Mouse (Mus musculus) embryonic facial prominence, embryonic 12.5 days (tissue): ENCODE data around the gene Hist1h2bj. TPM values are rescaled to one million over a fixed set of nuclear protein-coding genes. Genes with fewer than 3 reads are reported as not detected.
"Not testable (repeated sequence)": the region's sequence is repeated elsewhere in the genome, so short reads cannot be mapped to it uniquely, and the experiment has no call there.

Experiments
- ATAC-seq: fragments of 200-750 bp; cut with Nextera tagmentation; 2 replicates; pipeline ENCODE4 v1.8.0; 2017; ENCODE audit not compliant: insufficient number of reproducible peaks, insufficient read depth, low FRiP score, low TSS enrichment
- H3K27ac ChIP-seq: fragments of 300-500 bp; sonication (generic); 2 replicates; pipeline ENCODE4 v1.5.1; 2016; ENCODE audit warnings: mild to moderate bottlenecking
- H3K27me3 ChIP-seq: fragments of 300-500 bp; sonication (generic); 2 replicates; pipeline ENCODE4 v1.6.1; 2016; ENCODE audit warnings: mild to moderate bottlenecking, moderate library complexity
- H3K36me3 ChIP-seq: fragments of 300-500 bp; sonication (generic); 2 replicates; pipeline ENCODE4 v1.6.1; 2016; ENCODE audit warnings: mild to moderate bottlenecking
- H3K4me1 ChIP-seq: fragments of 300-500 bp; sonication (generic); 2 replicates; pipeline ENCODE4 v1.6.1; 2016
- H3K4me2 ChIP-seq: fragments of 300-500 bp; sonication (generic); replicated peaks from 2 replicates; pipeline ENCODE4 v1.6.1; 2016; ENCODE audit warnings: mild to moderate bottlenecking, moderate library complexity
- H3K4me3 ChIP-seq: fragments of 300-500 bp; sonication (generic); 2 replicates; pipeline ENCODE4 v1.5.1; 2016; ENCODE audit warnings: mild to moderate bottlenecking
- H3K9ac ChIP-seq: fragments of 300-500 bp; sonication (generic); 2 replicates; pipeline ENCODE4 v1.6.1; 2016; ENCODE audit warnings: mild to moderate bottlenecking, moderate library complexity
- H3K9me3 ChIP-seq: fragments of 300-500 bp; sonication (generic); 2 replicates; pipeline ENCODE4 v1.6.1; 2016; ENCODE audit warnings: mild to moderate bottlenecking, moderate library complexity
- WGBS: fragments of 180-500 bp; shearing (Covaris S2); methylation state at CpG from one replicate; pipeline ENCODE4 v1.1.7; 2016; 5-methylcytosine and 5-hydroxymethylcytosine counted together
- polyA plus RNA-seq: library from polyadenylated mRNA; unstranded; fragments of >200 nt; fragmentation: Nextera tagmentation; extraction: Ambion mirVana; gene quantifications from 2 replicates; pipeline ENCODE4 v1.2.1, GENCODE M21; 2016

Gene Hist1h2bj
- 15.2 and 17.7 TPM in 2 replicates for polyA plus RNA-seq

DNA sequence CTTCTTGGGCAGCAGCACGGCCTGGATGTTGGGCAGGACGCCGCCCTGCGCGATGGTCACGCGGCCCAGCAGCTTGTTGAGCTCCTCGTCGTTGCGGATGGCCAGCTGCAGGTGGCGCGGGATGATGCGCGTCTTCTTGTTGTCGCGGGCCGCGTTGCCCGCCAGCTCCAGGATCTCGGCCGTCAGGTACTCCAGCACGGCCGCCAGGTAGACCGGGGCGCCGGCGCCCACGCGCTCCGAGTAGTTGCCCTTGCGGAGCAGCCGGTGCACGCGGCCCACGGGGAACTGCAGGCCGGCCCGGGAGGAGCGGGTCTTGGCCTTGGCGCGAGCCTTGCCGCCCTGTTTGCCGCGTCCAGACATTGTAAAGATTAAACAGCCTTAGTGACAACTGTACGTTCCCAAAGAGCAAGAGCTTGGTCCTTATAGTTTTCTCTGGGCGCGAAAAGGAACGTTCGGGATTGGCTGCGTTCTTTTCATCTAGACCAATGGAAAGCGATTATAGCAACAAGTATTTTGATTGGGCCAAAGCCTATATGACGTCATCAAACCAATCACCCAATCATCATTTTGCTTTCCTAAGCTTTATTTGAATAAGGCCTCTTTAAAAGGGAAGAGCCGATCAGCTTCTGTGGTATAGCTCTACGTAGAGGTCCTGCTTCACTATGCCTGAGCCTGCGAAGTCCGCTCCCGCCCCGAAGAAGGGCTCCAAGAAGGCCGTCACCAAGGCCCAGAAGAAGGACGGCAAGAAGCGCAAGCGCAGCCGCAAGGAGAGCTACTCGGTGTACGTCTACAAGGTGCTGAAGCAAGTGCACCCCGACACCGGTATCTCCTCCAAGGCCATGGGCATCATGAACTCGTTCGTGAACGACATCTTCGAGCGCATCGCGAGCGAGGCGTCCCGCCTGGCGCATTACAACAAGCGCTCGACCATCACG lies at the start of gene Hist1h2bj, which contains the start of gene Hist1h2ag:
Gene Hist1h2bj (plus strand): TSS at position 647 of the 935 bp plus-strand sequence.
Gene Hist1h2ag (minus strand): TSS at position 377 of the 935 bp plus-strand sequence.
- 1% methylated on average over 41 of the region's 80 CpGs for WGBS
- Histone ChIP-seq H3K4me3 (peak within 1 kb of the TSS; percentile 39), H3K4me2 (peak within 1 kb of the TSS; percentile 77), H3K27ac (peak within 1 kb of the TSS; percentile 95), H3K9ac (peak within 1 kb of the TSS; percentile 61), H3K4me1 (peaks cover 13% of the 10 kb centered on the region; the same call in 1 of the 2 replicates)
- not testable (repeated sequence) for H3K36me3 ChIP-seq, H3K9me3 ChIP-seq, H3K27me3 ChIP-seq
- ATAC-seq, result peak; percentile 95

DNA sequence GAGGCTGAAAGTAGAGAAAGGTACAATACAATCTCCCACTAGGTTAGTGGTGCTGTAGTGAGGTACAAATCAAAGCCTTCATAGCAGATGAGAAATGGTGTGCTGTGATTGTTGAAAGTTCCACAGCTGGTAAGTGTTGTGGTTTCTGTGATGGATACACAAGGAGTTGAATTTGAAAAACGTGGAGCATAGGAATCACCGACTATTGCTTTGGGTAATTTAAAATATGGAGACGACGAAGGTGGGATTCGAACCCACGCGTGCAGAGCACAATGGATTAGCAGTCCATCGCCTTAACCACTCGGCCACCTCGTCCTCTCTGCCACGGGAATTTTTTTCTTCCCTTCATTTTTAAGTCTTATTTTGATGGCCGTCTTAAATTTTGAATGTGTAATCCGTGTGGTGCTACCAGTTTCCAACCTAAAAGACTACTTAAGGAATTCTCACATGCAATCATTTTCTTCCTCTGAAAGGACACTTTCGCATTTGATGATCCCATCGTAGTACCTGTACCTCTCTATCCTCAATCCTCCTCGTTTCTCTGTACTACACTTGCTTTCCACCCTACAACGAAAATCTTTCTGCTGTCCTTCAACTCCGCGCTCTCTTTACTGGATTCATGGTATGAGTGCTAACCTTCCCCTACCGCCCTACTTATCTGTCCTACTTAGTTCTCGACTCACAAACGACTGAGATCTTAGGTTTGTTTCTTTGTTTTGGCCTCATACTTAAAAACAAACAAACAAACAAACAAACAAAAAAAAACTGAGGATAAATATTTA lies 48.9 kb upstream of the Hist1h2bj start:
- H3K27me3 ChIP-seq, result peaks cover 43% of the 10 kb centered on the region
- WGBS, result under 1% methylated on average over 22 of the region's 22 CpGs
- H3K27ac ChIP-seq, result no peak overlapping the region
- H3K4me2 ChIP-seq, result no peak overlapping the region
- ATAC-seq, result no peak
- no peaks in the 10 kb centered on the region for H3K36me3 ChIP-seq
- H3K9me3 ChIP-seq, result no peaks in the 10 kb centered on the region
- no peak overlapping the region for H3K4me3 ChIP-seq
- peaks cover 3% of the 10 kb centered on the region; the same call in 1 of the 2 replicates for H3K4me1 ChIP-seq
- H3K9ac ChIP-seq, result no peak overlapping the region

DNA sequence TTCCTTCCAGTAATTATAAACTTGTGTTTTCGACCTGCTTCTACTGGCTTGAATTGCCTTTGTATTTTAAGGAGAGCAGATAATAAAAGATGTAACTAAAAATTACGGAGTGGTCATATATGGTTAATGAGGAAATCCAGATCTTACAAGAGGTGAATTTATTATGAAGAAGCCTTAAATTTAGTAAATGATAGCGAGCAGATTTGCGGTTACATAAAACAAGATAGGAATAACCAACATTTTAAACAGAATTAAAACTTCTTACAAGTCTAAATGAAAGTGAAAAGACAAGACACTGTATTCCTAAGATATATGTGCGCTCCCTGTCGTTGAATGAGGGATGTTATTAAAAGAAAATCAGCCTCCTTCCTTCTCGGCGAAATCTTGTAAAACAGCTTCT lies 48.1 kb upstream of the Hist1h2bj start:
- no peak for ATAC-seq
- no peak overlapping the region for H3K27ac ChIP-seq
- H3K9me3 ChIP-seq, result no peaks in the 10 kb centered on the region
- WGBS, result 3% methylated on average over 8 of the region's 8 CpGs
- H3K4me2 ChIP-seq, result peak overlapping the region; percentile 50
- H3K36me3 ChIP-seq, result no peaks in the 10 kb centered on the region
- H3K9ac ChIP-seq, result no peak overlapping the region
- H3K27me3 ChIP-seq, result peaks cover 50% of the 10 kb centered on the region
- H3K4me1 ChIP-seq, result peaks cover 3% of the 10 kb centered on the region; the same call in 1 of the 2 replicates
- peak overlapping the region; percentile 30 for H3K4me3 ChIP-seq

DNA sequence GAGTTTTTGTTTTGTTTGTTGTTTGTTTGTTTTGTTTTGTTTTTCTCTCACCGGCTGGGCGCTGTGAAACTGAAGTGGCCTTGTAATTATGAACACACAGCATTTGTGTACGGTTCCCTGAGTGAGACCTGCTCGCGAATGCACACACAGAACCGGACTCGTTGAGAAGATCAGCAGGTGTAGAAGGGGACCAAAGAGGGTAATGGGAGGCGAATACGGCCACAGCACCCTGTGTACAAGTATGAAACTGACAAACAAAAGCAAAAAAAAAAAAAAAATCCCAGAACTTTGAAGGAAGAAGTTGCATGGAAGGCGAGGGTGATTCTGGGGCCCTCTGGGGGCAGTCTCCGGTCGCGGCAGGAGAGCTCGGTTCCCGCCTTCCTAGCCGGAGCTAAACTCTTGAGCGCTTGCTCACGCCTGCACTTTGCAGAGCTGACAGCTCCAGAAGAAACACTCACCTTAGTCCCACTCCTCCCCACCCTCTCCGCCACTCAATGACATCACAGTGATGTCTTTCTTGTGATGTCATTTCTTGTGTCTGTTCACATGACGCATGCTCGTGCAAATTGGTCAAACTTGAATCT lies 47.6 kb upstream of the Hist1h2bj start:
- Histone ChIP-seq H3K36me3 (no peaks in the 10 kb centered on the region), H3K9me3 (no peaks in the 10 kb centered on the region), H3K4me1 (peaks cover 3% of the 10 kb centered on the region; the same call in 1 of the 2 replicates), H3K4me2 (peak overlapping the region; percentile 50), H3K9ac (no peak overlapping the region), H3K4me3 (peak overlapping the region; percentile 30), H3K27ac (no peak overlapping the region), H3K27me3 (peaks cover 55% of the 10 kb centered on the region)
- WGBS, result under 1% methylated on average over 21 of the region's 21 CpGs
- no peak for ATAC-seq

DNA sequence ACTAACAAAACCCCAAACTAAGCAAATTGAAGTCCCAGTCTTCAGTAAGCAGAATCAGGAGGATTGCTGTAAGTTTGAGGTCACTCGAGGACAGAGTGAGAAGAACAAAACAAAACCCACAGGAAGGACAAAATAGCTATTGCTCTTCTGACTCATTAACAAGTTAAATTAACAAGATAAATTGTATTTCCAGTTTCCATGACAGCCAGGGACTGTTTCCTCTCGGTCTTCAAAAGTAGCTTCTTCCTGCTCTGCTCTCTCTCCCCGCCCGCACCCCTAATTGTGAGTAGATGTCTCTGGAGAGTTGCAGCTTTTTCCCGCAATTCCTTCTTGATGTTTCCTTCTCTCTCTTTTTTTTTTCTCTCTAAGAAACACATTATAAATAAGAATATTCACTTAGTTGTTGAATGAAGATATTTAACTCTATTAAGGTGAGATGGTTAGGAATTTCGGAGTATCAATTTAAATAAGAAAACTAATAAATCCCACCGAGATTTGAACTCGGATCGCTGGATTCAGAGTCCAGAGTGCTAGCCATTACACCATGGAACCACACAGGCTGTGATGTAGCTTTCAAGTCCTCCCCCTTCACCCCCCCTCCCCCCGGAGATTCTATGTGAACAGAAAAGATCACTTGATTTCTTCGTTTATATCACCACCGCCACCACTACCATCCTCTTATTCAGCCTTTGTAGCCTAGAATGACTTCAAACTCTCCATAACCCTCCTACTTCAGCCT lies 46.7 kb upstream of the Hist1h2bj start:
- ATAC-seq, result no peak
- peaks cover 63% of the 10 kb centered on the region for H3K27me3 ChIP-seq
- WGBS, result 2% methylated on average over 12 of the region's 12 CpGs

DNA sequence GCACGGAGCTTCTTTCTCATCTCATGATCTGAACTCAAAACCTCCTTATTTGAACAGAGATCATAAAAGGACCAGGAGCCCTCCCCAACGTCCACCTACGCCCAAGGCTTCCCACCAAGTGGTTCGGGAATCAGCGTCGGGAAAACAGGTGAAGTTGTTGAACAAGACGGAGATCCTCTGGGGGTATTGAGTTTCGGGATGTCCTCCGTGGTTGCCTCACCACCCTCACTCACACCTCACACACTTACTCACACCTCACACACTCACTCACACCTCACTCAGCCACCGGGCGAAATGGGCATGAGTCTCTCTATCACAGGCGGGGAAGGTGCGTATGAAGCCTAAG lies 46.2 kb upstream of the Hist1h2bj start:
- no peaks in the 10 kb centered on the region for H3K36me3 ChIP-seq
- ATAC-seq, result no peak
- 0% methylated on average over 13 of the region's 13 CpGs for whole genome bisulfite sequencing
- peaks cover 3% of the 10 kb centered on the region; the same call in 1 of the 2 replicates for H3K4me1 ChIP-seq
- no peaks in the 10 kb centered on the region for H3K9me3 ChIP-seq
- H3K9ac ChIP-seq, result no peak overlapping the region
- H3K27ac ChIP-seq, result no peak overlapping the region
- peaks cover 69% of the 10 kb centered on the region for H3K27me3 ChIP-seq
- peak overlapping the region; percentile 33 for H3K4me2 ChIP-seq
- peak overlapping the region; percentile 17 for H3K4me3 ChIP-seq

More for the DNA sequence above, 46.7 kb upstream of the Hist1h2bj start:
- no peaks in the 10 kb centered on the region for H3K9me3 ChIP-seq
- peak overlapping the region; percentile 30 for H3K4me3 ChIP-seq
- H3K27ac ChIP-seq, result no peak overlapping the region
- peak overlapping the region; percentile 50 for H3K4me2 ChIP-seq
- H3K36me3 ChIP-seq, result no peaks in the 10 kb centered on the region
- peaks cover 3% of the 10 kb centered on the region; the same call in 1 of the 2 replicates for H3K4me1 ChIP-seq
- H3K9ac ChIP-seq, result no peak overlapping the region

DNA sequence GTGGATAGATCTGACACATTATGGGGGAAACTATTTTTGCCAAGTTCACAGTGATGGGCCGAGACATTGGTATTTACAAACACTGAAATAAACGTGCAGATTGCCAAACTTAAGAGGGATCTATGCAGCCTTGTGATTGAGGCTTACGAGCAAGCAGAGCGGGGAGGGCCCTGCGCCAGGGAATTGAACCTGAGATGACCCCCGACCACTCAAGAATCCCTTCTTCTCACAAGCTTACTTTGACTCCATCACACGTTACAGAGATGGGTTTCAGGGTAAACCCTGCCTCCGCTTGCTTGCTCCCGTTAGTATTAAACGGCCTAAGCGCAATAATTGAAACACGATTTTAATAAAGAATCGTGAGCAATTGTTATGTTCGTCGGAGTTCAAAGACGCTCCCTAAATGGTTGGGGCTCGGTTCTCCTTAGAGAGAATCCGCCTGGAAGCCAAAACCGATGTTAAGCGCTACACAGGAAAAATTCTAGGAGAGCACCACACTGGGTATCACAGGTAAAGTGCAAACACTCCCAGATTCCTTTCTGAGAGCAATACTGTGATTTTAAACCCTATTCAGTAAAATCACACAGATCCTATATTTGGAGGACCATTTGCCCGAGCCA lies 45.7 kb upstream of the Hist1h2bj start:
- Histone ChIP-seq H3K27ac (no peak overlapping the region), H3K27me3 (peaks cover 74% of the 10 kb centered on the region), H3K9me3 (no peaks in the 10 kb centered on the region), H3K4me1 (peaks cover 3% of the 10 kb centered on the region; the same call in 1 of the 2 replicates), H3K4me2 (peak overlapping the region; percentile 33), H3K9ac (no peak overlapping the region), H3K36me3 (no peaks in the 10 kb centered on the region), H3K4me3 (peak overlapping the region; percentile 17; the same call in 1 of the 2 replicates)
- ATAC-seq, result no peak
- 2% methylated on average over 21 of the region's 21 CpGs for WGBS

DNA sequence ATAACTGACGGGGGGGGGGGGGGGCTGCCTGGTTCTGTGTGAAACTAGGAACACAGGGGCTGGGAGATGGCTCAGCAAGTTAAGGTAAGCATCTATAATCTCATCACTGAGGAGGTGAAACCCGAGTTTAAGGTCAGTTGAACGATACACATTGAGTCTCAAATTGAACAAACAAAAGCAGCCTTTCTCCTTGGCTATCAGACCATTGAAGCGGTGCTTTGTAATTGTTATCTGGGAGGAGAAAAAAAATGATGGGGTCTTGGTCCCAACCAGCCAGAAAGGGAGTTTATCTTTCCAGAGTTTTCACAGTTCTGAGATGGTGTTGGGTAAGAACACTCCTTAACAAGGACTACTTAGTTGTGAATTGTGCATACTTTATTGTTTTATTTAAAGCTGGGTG lies 45.2 kb upstream of the Hist1h2bj start:
- peak overlapping the region; percentile 33; the same call in 1 of the 2 replicates for H3K4me2 ChIP-seq

DNA sequence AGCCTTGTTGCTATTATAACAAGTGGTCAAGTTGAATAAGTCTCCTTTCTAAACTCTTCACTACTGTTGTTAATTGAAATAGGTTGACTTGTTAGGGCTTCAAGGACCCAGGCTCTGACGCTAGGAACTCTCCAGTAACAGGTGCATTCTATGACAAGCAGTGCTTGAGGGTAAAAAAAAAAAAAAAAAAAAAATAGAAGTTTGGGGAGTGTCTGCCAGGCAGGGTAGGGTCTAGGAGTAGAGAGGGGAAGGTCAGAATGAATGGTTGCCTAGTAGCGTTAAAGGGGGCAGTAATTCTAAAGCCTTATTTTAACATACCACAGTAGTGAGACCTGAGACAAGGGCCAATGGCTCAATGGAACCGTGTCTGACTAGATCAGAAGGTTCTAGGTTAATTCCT lies 44.6 kb upstream of the Hist1h2bj start:
- Histone ChIP-seq H3K4me1 (peaks cover 3% of the 10 kb centered on the region; the same call in 1 of the 2 replicates), H3K9me3 (no peaks in the 10 kb centered on the region), H3K27ac (no peak overlapping the region), H3K4me3 (no peak overlapping the region), H3K27me3 (peaks cover 82% of the 10 kb centered on the region), H3K36me3 (no peaks in the 10 kb centered on the region), H3K9ac (no peak overlapping the region), H3K4me2 (no peak overlapping the region)
- no peak for ATAC-seq
- WGBS, result 21% methylated on average over 3 of the region's 3 CpGs

More for the DNA sequence above, 45.2 kb upstream of the Hist1h2bj start:
- H3K4me1 ChIP-seq, result peaks cover 3% of the 10 kb centered on the region; the same call in 1 of the 2 replicates
- no peak overlapping the region for H3K27ac ChIP-seq
- H3K9ac ChIP-seq, result no peak overlapping the region
- H3K4me3 ChIP-seq, result no peak overlapping the region
- no peaks in the 10 kb centered on the region for H3K9me3 ChIP-seq
- 7% methylated on average over 4 of the region's 4 CpGs for WGBS
- peaks cover 79% of the 10 kb centered on the region for H3K27me3 ChIP-seq
- no peaks in the 10 kb centered on the region for H3K36me3 ChIP-seq
- ATAC-seq, result no peak

DNA sequence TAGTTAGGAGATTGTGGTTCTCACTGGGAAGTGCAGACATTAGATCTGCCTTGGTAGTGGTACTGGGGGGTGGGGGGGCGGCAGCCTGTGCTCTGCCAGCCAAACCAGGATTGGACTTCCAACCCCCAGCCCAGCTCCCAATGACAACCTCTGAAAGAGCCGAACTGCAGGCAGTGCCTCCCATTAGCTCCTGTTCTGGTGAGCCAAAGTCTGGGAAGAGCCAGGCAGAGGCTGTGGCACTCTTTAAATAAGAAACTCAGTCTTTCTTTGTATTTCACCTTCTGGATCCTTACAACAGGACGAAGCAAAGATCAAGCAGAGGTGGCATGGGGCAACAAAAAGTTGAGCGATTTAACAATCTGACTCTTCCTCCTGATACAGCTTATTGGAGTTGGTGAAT lies 43.9 kb upstream of the Hist1h2bj start:
- 33% methylated on average over 4 of the region's 4 CpGs for WGBS
- Histone ChIP-seq H3K4me2 (no peak overlapping the region), H3K4me1 (peaks cover 3% of the 10 kb centered on the region; the same call in 1 of the 2 replicates), H3K27ac (no peak overlapping the region), H3K9me3 (no peaks in the 10 kb centered on the region), H3K4me3 (no peak overlapping the region), H3K27me3 (peaks cover 86% of the 10 kb centered on the region), H3K9ac (no peak overlapping the region), H3K36me3 (no peaks in the 10 kb centered on the region)
- no peak for ATAC-seq
